Mouse (Mus musculus) hematopoietic stem cell, adult 5-6 weeks (primary cell): ENCODE results near the gene Gm13103. TPM values are rescaled to one million over a fixed set of nuclear protein-coding genes. Genes with fewer than 3 reads are reported as not detected.
"Not testable (repeated sequence)": the region's sequence is repeated elsewhere in the genome, so short reads cannot be mapped to it uniquely, and the experiment has no call there.

Experiments
- ATAC-seq, 2 experiments: fragments of 125-278 bp in 1 of 2; replicated peaks in 1 of 2; 2 replicates each; pipeline ENCODE4 v1.8.0; 2016 to 2017; ENCODE audit warnings: inconsistent platforms in 2 of 2, mild to moderate bottlenecking in 2 of 2, moderate number of reproducible peaks in 2 of 2, low read depth in 1 of 2, moderate TSS enrichment in 1 of 2; ENCODE audit not compliant: low FRiP score in 2 of 2, poor library complexity in 2 of 2, severe bottlenecking in 2 of 2, insufficient read depth in 1 of 2, low TSS enrichment in 1 of 2
- total RNA-seq: library from RNA; stranded (forward); fragments of 172-1452, 232-1000 nt; gene quantifications from 2 replicates; pipeline ENCODE4 v1.2.3, GENCODE M21; 2017

The Gm13103 gene
- total RNA-seq = not detected in 2 replicates

- ATAC-seq = not testable (repeated sequence)
Observed at GRCm38 (mm10) chr4:143846197-143846596, at the start of gene Gm13103. TSS of gene Gm13103 (plus strand) at chr4:143846497.

- no peak for ATAC-seq
Observed at GRCm38 (mm10) chr4:143815993-143816392, 30.3 kb upstream of the Gm13103 start, which contains the start of gene Gm13084. TSS of gene Gm13084 (minus strand) at chr4:143816093.

GRCm38 (mm10) chr4:143882371-143882770, 36.1 kb downstream of the Gm13103 start:
- ATAC-seq = not testable (repeated sequence)

GRCm38 (mm10) chr4:143894406-143894805, 48.1 kb downstream of the Gm13103 start:
- ATAC-seq = not testable (repeated sequence)

- ATAC-seq = not testable (repeated sequence)
Observed at GRCm38 (mm10) chr4:143900280-143900679, 54.0 kb downstream of the Gm13103 start, which contains the start of gene Pramef6. TSS of gene Pramef6 (minus strand) at chr4:143900380.

Other genes starting within 250 kb of the Gm13103 start
- not detected in 2 replicates for gene Gm13083, start 231.5 kb upstream of the Gm13103 start, total RNA-seq
- gene Gm13088, start 189.3 kb upstream of the Gm13103 start, total RNA-seq = not detected in 2 replicates
- gene Gm13089, start 143.8 kb upstream of the Gm13103 start, total RNA-seq = not detected in 2 replicates
- gene Gm13078, start 127.0 kb upstream of the Gm13103 start, total RNA-seq = not detected in 2 replicates
- not detected in 2 replicates for gene Gm13023, start 57.1 kb upstream of the Gm13103 start, total RNA-seq
- not detected in 2 replicates for gene Gm13084, start 30.4 kb upstream of the Gm13103 start, total RNA-seq
- not detected in 2 replicates for gene Pramef6, start 53.9 kb downstream of the Gm13103 start, total RNA-seq
- gene Pramef25, start 104.5 kb downstream of the Gm13103 start, total RNA-seq = not detected in 2 replicates
- gene Gm13101, start 120.5 kb downstream of the Gm13103 start, total RNA-seq = not detected in 2 replicates
- gene Pramef17, start 147.9 kb downstream of the Gm13103 start, total RNA-seq = not detected in 2 replicates
- gene Pramel4, start 212.6 kb downstream of the Gm13103 start, total RNA-seq = not detected in 2 replicates